Mouse (Mus musculus): ENCODE data around the gene Ckap5. TPM values are rescaled to one million over a fixed set of nuclear protein-coding genes. Genes with fewer than 3 reads are reported as not detected.

The Ckap5 gene
- polyA plus RNA-seq, 1 experiment from 2014 or later: 115 TPM

DNA sequence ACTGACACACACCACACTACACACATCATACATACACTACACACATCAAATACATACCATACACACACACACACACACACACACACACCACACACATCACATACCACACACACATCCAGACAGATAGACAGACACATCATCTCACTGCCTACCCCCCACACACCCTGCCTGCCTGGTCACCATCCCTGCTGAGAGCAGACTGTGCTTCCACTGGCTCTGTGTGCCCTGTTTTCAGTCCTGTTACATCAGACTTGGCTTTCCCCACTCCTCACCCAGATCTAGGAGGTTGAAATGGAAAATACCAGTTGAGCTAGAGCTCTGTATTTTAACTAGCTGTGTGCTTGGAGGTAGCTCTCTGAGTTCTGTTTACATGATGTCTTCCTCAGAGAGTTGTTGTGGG lies 138.2 kb downstream of the Ckap5 start:
- Histone ChIP-seq H3K4me1 (no peaks in the 10 kb centered on the region), H3K27me3 (replicated peaks) (no peaks in the 10 kb centered on the region), H3K4me3 (no peak overlapping the region), H3K27ac (no peak overlapping the region), H3K4me2 (no peak overlapping the region), H3K36me3 (replicated peaks) (peaks cover 58% of the 10 kb centered on the region), H3K9ac (no peak overlapping the region), H3K9me3 (no peaks in the 10 kb centered on the region)
- no peak for ATAC-seq (replicated peaks)

DNA sequence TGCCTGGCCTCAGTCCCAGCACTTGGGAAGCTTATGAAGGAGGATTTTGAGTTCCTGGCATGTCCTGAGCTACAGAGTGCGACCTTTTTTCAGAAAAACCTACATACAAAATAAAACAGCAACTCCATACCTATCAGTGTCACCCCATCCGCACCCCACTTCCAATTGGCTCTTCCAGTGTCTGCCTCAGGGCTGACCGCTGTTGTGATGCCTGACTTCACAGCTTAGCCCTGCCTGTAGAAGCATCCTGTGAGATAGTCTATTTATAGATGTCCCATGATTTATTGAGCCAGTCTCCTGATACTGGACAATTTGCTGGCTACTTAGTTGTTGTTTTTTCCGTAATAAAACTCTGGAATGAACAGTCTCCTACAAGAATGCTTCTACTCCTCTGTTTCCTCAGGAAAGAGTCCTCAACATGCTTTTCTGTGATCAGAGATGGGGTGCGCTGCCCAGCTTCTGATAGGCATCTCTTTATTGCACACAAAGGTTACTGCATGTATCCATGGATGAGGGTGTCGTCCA lies 139.9 kb downstream of the Ckap5 start:
- no peak for ATAC-seq (replicated peaks)
- 97% methylated on average over 6 of the region's 6 CpGs for WGBS
- H3K27ac ChIP-seq: no peak overlapping the region
- no peak overlapping the region for H3K4me3 ChIP-seq
- no peaks in the 10 kb centered on the region for H3K27me3 ChIP-seq (replicated peaks)
- peaks cover 63% of the 10 kb centered on the region for H3K36me3 ChIP-seq (replicated peaks)
- H3K9ac ChIP-seq: no peak overlapping the region
- no peaks in the 10 kb centered on the region for H3K9me3 ChIP-seq
- H3K4me1 ChIP-seq: no peaks in the 10 kb centered on the region
- no peak overlapping the region for H3K4me2 ChIP-seq

DNA sequence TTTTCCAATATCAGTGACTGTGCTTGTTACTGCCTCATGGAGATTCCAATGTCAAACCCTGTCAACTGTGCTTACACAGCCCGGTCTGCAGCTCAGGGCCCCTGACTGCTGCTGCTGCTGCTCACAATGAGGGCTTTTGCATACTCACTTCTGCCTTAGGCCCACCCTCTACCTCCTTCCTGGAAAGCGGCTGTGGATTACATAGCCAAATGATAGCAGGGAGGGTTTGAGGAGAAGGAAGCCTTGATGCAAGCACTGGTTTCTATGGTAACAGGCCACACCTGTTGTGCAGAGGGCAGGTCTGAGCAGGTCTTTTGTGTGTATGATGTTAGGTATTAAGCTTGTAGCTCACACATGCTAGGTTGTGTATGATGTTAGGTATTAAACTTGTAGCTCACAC lies 141.2 kb downstream of the Ckap5 start:
- Histone ChIP-seq H3K4me2 (no peak overlapping the region), H3K9me3 (no peaks in the 10 kb centered on the region), H3K4me3 (no peak overlapping the region), H3K27me3 (replicated peaks) (no peaks in the 10 kb centered on the region), H3K9ac (no peak overlapping the region), H3K27ac (no peak overlapping the region), H3K36me3 (replicated peaks) (peaks cover 55% of the 10 kb centered on the region), H3K4me1 (no peaks in the 10 kb centered on the region)
- ATAC-seq (replicated peaks): no peak
- 73% methylated on average over 2 of the region's 2 CpGs for WGBS

DNA sequence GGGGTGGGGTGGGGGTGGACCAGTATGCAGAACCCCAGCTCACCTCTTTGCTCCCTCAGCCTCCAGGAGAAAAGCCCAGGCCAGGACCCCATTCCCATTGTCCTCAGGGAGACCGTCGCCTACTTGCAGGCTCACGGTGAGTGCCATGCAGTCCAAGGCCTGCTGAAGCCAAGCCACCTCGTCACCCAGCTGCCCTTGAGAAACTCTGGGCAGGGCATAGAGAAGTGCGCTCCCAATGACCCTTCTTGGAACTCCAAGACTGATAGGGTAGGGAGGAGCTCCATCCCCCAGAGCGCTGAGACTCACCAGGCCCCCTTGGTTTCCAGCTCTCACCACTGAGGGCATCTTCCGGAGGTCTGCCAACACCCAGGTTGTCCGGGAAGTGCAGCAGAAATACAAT lies 142.8 kb downstream of the Ckap5 start:
- no peak overlapping the region for H3K9ac ChIP-seq
- H3K4me3 ChIP-seq: no peak overlapping the region
- H3K4me1 ChIP-seq: no peaks in the 10 kb centered on the region
- no peaks in the 10 kb centered on the region for H3K27me3 ChIP-seq (replicated peaks)
- H3K27ac ChIP-seq: no peak overlapping the region
- ATAC-seq (replicated peaks): no peak
- no peaks in the 10 kb centered on the region for H3K9me3 ChIP-seq
- no peak overlapping the region for H3K4me2 ChIP-seq
- 93% methylated on average over 8 of the region's 8 CpGs for WGBS
- peaks cover 46% of the 10 kb centered on the region for H3K36me3 ChIP-seq (replicated peaks)

DNA sequence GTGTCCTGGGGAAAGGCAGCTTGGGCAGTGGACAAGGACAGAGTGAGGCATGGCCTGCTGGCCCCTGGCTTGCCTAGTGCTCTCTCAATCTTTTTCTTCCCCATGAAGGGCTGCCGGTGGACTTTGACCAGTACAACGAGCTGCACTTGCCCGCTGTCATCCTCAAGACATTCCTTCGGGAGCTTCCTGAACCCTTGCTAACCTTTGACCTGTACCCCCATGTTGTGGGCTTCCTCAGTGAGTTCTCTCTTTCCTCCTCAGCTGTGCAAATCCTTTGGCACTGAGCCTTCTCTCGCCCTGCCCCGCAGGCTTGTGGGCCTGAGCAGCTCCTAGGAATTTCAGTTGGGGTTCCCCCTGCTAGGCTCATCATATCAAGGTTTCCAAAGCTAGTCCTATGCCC lies 143.5 kb downstream of the Ckap5 start:
- 94% methylated on average over 6 of the region's 6 CpGs for WGBS
- no peak overlapping the region for H3K4me3 ChIP-seq
- H3K4me1 ChIP-seq: no peaks in the 10 kb centered on the region
- no peak overlapping the region for H3K27ac ChIP-seq
- H3K27me3 ChIP-seq (replicated peaks): no peaks in the 10 kb centered on the region
- no peak overlapping the region for H3K4me2 ChIP-seq
- peaks cover 39% of the 10 kb centered on the region for H3K36me3 ChIP-seq (replicated peaks)
- no peaks in the 10 kb centered on the region for H3K9me3 ChIP-seq
- ATAC-seq (replicated peaks): no peak
- no peak overlapping the region for H3K9ac ChIP-seq

Other genes starting within 250 kb of the Ckap5 start
- gene 1110051M20Rik, start 82.1 kb upstream of the Ckap5 start, polyA plus RNA-seq (2015; fragmentation: Nextera tagmentation; extraction: Ambion mirVana): 179 TPM in 2 replicates
- gene Lrp4, start 69.3 kb upstream of the Ckap5 start, polyA plus RNA-seq (2015; fragmentation: Nextera tagmentation; extraction: Ambion mirVana): 4.2 and 4.9 TPM in 2 replicates
- gene F2, start 109.7 kb downstream of the Ckap5 start, polyA plus RNA-seq (2015; fragmentation: Nextera tagmentation; extraction: Ambion mirVana): 0.21 and 0.33 TPM in 2 replicates
- gene Zfp408, start 123.0 kb downstream of the Ckap5 start, polyA plus RNA-seq (2015; fragmentation: Nextera tagmentation; extraction: Ambion mirVana): 15.3 and 18.3 TPM in 2 replicates
- 97.9 and 99.9 TPM in 2 replicates for gene Arhgap1, start 123.1 kb downstream of the Ckap5 start, polyA plus RNA-seq (2015; fragmentation: Nextera tagmentation; extraction: Ambion mirVana)
- gene Atg13, start 183.8 kb downstream of the Ckap5 start, polyA plus RNA-seq (2015; fragmentation: Nextera tagmentation; extraction: Ambion mirVana): 41.1 and 41.6 TPM in 2 replicates
- gene Harbi1, start 184.1 kb downstream of the Ckap5 start, polyA plus RNA-seq (2015; fragmentation: Nextera tagmentation; extraction: Ambion mirVana): 19.1 and 20.9 TPM in 2 replicates
- 29.8 and 30.3 TPM in 2 replicates for gene Ambra1, start 203.4 kb downstream of the Ckap5 start, polyA plus RNA-seq (2015; fragmentation: Nextera tagmentation; extraction: Ambion mirVana)